Mouse (Mus musculus): Measurements from ENCODE around the gene Acly.
"Not testable (repeated sequence)": the region's sequence is repeated elsewhere in the genome, so short reads cannot be mapped to it uniquely, and the experiment has no call there.

Acly gene

DNA sequence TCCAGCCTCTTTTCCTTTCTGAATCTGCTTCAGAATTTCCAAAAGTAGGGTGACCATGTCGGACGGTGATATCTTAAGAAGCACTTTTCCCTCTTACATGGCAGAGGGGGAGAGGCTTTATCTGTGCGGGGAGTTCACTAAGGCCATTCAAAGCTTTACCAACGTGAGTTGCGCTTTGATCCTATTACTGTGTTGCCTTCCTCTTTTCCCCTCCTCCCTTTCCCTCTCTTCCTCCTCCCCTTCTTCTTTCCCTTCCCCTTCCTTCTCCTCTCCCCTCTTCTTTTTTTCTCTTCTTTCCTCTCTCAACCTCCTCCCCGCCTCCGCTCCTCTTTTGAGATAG is 17.9 kb upstream of the Acly start:
- no peak for DNase-seq (ENCODE audit: low spot score in 2 of 2)

DNA sequence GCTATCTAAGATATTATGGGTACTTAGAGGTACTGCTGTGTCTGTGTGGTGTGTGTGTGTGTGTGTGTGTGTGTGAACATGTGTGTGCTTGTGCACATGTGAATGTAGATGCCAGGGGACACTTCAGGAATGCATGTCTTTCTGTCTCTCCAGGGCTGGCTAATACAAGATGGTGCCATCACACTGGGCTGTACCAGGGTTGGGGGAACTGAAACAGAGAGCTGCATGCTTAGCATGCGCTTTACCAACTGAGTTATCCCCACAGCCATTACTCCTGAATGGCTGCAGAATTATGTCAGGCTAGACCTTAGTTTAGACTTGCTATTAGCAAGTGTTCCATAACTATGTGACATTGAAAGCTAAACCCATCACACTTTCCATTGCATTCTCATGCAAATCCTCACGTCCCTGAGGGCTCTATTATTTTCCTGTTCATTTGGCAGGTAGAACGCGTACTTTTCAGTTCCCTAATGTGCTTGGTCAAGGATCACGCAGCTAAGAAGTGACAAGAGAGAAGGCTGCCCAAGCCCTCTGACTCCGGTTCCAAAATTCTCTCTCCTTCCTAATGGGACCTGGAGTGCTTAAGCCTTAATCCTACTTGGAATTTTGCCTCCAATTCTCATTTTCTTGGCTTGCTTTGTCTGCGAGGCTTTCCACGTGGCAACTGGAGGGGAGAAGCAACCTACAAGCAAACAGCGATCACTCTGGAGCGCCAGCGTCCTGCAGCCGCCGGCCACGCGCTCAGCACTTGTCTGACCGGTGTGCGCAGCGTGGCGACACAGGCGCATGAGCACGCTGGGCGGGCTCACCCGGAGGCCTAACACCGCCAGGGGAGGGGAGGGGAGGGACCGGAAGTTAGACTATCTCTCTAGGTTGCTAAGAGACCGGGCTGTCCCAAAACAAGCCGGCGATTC is 17.3 kb upstream of the Acly start, which contains the start of gene Ttc25:
Ttc25 (plus strand) TSS at position 776 of the 914 bp plus-strand sequence.
- peak; percentile 86 to 91 for DNase-seq (ENCODE audit: low spot score in 2 of 2)

DNA sequence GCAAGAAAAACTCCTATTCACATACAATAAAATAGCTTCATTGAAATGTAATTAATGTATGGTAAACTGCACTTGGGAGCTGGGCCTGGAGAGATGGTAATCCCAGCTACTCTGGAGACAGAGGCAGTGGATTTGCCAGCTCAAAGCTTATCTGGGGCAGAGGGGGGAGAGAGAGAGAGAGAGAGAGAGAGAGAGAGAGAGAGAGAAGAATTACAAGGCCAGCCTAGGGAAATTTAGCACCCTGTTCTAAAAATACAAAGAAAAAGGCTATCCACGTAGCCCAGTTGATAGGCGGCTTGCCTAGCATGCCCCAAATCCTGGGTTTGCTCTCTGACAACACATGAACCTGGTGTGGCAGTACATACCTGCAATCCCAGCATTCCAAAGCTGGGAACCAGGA is 13.8 kb upstream of the Acly start:
- no peak for DNase-seq (ENCODE audit: low spot score in 2 of 2)

DNA sequence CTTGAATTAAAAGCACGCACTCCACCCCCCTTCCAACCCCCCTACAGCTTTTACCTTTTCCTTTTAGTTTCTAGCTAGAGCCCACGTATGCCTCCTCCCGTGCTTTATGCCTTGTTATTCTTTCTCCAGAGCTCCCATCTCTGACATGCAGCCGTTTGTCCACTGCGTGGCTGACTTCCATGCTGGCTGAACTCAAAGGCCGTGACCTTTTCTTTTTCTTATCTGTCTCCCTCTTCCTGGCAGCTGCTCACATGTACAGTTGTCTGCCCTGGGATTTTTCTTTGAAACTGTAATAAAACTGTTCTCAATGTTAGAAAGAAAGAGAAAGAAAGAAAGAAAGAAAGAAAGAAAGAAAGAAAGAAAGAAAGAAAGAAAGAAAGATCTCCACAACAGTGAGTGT is 13.2 kb upstream of the Acly start:
- no peak for DNase-seq (ENCODE audit: low spot score in 2 of 2)

DNA sequence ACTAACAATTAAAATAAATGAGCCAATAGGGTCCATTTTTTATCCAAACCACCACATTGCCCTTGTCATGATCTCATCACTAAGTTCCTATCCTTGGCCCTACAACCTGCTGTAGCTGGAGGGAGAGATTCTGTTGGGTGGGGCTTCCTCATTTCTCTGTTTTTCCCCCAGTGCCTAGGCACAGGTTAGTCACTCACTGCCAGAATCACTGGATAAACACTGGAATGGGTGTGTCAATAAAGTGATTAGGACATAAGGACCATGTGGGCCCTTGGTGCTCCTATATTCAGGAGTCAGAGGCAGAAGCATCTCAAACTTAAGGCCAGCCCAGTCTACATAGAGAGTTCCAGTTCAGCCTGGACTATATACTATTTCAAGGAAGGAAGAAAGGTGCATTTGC is 8.7 kb upstream of the Acly start:
- DNase-seq (ENCODE audit: low spot score in 2 of 2), result no peak

DNA sequence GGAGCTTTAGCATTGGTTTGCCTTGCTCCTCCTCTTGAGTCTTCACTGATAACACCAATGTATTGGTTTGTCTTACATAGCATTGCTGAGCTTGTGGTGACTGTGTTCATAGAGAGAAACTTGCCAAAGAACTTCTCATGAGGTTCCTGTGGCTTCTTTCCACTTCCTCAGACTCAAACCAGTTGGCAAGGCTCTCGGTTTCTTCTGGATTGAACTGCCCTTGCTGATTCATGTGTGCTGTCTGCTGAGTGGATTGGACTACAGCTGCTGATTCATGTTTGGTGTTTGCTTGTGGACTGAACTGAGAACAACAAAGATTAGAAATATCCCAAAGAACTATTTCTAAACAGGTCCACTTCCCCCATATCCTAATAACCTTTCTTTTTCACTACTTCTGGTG is 8.2 kb upstream of the Acly start:
- DNase-seq (ENCODE audit: low spot score in 2 of 2), result no peak

DNA sequence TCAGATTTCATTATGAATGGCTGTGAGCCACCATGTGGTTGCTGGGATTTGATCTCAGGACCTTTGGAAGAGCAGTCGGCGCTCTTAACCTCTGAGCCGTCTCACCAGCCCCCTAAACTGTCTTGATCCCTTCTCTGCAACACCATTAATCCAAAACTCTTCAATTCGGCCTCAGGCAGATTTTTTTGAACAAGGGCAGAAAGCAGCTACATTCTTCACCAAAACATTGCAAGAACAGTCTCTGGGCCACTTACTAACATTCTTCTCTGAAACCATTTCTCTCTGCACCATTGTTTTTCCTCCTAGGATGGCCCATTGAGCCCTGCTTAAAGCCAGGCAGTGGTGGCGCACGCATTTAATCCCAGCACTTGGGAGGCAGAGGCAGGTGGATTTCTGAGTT is 7.0 kb upstream of the Acly start:
- DNase-seq (ENCODE audit: low spot score in 2 of 2), result not testable (repeated sequence)

DNA sequence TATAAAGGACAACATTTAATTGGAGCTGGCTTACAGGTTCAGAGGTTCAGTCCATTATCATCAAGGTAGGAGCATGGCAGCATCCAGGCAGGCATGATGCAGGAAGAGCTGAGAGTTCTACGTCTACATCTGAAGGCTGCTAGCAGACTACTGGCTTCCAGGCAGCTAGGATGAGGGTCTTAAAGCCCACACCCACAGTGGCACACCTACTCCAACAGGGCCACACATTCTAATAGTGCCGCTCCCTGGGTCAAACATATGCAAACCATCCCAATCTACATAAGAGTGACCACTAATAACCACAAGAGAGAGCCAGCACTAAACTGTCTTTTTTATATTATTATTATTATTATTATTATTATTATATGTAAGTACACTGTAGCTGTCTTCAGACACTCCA is 6.6 kb upstream of the Acly start:
- not testable (repeated sequence) for DNase-seq (ENCODE audit: low spot score in 2 of 2)

DNA sequence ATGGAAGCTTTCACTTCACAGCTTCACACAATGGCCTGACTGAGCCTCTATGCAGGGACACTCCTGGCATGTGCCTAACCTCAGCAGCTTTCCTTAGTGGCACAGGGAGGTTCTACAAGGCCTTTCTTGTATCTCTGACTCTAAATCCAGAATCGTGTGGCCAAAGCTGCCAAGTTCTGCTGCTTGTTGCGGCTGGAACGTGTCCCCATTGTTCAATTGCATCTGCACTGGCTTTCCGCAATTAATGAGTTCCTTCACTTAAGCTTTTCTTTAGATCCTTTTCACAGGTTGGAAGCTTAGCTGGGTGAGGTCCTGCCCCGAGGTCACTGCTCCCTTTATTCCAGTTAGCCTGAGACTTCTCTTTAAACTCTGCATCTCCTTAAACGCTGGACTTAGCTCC is 6.1 kb upstream of the Acly start:
- no peak for DNase-seq (ENCODE audit: low spot score in 2 of 2)

DNA sequence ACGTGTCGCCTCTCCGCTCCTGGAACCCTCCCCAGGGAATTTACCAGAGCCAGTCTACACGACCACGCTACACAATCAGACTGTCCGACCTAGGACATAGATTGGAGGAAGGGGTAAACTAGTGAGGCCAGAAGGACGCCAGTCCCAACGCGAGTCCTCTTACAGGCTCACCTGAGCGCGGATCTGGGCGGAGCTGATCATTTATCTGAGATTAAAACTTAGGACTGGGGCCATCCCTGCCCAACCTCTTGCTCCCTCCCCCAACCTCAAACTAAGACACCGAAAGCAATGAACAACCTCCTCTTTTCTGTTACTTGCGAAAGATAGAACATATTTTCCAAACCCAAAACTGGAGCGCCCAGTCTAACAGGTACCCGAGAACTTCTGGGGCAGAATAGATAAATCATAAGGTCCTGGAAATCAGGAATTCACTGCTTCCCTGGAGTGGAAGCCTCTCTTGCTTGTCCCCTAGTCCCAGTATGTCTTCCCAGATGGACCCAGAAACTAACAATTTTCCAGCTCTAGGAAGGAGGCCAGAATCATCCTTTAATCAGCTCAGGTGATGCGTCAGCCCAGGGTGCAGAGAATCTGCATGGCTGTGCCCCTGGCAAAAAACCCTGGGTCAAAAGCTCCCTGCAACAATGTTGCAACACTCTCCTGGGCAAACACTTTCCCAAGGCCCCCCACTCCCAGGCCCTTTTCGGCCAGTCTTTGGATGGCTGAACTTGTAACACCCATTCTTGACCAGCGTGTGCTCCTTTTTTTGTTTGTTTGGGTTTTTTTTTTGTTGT is 770 bp upstream of the Acly start:
- no peak for DNase-seq (ENCODE audit: low spot score in 2 of 2)

DNA sequence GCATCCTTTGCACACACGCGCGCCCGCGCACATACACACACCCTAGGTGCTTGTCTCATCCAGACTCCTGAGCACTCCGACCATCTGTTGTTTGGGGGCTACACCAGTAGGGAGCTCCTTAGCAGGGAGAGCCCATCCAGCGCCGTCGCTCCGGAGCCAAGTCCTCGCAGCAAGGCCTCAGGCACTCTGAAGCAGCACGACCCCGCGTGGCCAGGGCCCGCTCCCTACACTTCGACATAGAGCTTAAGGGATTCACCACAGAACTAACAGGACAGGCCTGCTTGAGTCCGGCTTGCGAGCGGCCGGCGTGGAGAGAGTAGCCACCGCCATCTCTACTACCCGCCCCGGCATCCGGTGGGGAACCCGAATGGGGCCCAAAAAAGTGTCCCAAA is 738 bp downstream of the Acly start:
- DNase-seq (ENCODE audit: low spot score in 2 of 2), result peak; percentile 75 to 84

DNA sequence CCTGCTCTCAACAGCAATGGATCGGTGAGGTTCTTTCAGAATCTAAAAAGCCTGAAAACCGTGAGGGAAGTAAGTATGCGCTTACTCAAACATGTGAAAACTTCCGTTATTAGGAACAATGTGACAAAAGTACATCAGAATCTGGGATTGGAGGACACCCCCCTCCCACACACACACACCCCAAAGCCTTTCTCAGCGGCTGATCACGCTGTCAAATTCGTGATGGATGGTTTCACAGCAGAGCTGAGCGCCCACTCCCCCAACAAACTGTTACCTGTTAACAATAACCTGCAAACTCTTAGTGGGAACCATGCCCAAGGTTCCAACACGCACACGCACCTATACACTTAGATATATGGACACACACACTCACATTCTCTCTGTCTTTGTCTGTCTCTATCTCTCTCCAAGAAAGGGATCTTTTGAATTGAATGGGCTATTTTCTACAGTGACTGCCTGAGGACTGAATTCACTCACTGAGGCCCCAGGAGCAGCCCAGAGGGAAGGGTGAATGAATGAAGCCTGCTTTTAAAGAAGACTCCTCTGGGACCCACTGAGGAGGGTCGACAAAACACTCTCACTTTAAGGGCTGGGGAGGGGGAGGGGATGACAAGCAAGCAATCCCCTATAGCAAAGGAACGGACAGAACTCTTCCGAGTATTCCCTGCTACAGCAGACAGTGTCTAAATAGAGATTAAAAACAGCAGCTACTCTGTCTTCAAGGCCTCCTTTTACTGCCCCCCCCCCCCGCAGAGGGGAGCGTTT is 1.6 kb downstream of the Acly start:
- no peak for DNase-seq (ENCODE audit: low spot score in 2 of 2)

DNA sequence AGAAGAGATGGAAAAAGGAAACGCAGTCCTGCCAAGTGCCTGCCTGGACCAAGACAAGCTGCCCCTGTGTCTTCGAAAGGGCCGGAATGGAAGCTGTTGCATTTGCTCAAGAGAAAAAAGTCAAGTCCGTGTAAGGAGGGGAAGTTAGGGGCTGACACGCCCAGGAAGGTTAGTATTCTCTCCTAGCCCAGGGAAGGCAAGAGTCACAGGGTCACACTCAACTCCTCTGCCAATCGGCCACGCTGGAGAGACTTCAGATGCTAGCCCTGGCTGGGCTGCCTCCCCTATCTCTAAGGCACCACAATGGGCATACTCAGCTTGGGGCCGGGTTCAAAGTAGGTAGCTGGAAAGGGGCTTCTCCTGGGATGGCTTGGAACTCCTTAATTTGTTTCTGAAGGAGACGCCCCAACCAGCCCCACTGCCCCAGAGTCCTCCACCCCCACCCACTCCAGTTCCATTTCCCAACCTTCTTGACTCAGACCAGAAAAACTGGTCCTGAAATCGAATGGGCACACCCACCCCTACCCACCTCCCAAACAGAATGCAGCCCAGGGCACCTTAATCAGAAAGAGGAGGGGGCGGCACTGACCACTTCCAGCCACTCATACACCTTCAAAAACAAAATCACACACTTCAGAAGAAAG is 2.7 kb downstream of the Acly start:
- no peak for DNase-seq (ENCODE audit: low spot score in 2 of 2)

DNA sequence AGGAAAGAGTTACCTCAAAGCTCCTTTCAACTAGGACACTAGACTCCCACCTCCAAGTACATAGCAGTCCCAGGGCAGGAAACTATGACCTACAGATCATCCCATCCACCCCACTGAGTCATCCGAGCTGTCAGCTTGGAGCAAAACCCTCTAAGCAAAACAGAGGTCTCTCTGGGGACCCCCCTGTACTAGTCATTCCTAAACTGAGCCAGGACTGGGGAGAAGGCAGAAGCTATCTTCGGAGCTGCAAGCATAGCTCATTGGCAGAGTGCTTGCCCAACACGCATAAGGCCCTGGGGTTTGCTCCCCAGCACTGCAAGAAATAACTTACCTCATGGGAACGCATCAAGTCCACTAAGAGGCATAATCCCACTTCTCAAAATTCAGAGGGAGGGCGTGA is 3.4 kb downstream of the Acly start:
- no peak for DNase-seq (ENCODE audit: low spot score in 2 of 2)

DNA sequence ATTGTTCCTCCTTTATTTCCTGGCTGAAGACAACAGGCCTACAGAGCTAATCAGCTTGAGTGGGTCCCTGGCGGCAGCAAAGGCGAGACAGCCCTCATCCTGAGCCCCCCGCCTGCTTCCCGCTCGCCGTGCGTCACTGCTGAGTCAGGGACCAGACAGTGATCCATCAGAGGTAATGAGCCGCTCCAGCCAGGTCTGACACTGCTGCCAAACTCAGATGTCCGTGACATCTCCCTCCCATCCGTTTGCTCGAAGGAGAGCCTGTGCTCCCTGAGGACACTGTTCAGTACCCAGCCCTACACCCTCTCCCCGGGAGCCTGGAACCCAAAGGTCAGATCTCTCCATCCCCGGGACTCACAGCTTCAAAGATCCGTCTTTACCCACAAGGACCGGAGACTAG is 7.0 kb downstream of the Acly start:
- DNase-seq (ENCODE audit: low spot score in 2 of 2), result no peak

DNA sequence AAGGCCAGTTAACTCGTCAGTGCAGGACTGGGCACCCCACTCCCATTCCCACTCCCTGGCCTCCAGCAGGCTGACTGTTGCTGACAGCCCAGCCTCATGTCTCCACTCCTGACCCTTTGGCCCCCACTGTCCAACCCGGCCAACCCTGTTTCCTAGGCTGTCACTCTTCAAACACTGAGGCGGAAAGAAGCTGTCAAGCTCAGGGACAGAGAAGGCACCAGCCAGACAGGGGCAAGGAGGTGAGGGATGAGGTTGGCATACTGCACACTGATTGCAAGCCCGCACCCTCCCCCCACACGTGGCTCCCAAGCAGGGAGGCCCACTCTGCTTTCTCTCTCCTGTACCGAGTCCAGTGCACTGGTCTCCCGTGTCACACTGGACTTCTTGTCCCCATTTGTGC is 8.6 kb downstream of the Acly start:
- DNase-seq (ENCODE audit: low spot score in 2 of 2), result no peak

DNA sequence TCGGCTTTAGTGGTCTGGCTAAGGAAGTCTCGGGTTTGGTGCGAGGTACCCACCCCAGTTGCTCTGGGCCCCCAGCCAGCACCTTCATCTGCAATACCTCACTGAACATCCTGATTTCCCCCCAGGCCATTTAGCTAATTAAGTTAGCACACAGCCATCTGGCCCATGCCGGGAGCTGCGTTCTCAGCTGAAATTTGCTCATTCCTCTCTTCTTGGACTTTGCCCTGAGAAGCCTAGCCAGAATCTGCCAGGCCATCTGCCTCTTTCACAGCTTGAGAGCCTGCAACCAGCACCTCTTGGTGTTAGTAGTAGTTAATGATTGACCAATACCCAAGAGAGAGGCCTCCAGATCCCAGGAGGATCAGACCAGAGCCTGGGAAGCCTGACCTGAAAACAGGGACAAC is 9.6 kb downstream of the Acly start:
- no peak for DNase-seq (ENCODE audit: low spot score in 2 of 2)

DNA sequence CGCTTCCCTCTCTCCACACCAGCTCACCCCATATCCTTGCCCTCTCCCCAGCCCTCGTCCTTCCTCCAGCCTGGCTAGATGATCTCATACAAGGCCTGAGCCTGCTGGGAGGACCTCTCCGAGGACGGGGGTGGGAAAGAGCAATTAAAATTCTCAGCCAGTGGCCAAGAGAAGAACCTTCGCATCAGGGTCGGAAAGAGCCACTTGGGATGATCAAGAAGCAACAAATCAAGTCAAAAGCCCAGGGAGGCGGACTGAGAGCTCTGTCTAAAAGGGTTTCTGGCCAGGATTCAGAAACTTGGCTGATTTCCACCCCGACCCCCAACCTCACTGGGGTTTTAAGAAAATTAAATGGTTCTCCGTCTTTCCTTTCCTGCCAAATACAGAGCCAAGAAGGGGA is 11.5 kb downstream of the Acly start:
- no peak for DNase-seq (ENCODE audit: low spot score in 2 of 2)

DNA sequence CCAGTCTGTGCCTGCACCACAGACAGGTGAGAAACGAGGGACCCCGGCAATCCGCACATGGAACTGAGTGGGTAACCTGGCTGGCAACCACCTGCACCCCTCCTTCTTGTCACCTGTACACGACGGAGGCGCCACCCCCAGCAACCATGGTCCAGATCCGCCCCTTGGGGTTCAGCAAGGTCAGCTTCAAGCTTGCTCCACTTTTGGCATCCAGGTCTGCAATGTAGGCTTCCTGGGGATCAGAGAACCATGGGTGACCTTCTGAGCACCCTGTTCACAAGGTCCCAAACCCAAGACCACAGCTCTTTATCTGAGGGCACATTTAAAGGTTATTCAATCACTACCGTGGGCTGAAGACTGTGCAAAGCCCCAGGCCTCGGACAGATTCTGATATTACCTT is 12.0 kb downstream of the Acly start:
- no peak for DNase-seq (ENCODE audit: low spot score in 2 of 2)

DNA sequence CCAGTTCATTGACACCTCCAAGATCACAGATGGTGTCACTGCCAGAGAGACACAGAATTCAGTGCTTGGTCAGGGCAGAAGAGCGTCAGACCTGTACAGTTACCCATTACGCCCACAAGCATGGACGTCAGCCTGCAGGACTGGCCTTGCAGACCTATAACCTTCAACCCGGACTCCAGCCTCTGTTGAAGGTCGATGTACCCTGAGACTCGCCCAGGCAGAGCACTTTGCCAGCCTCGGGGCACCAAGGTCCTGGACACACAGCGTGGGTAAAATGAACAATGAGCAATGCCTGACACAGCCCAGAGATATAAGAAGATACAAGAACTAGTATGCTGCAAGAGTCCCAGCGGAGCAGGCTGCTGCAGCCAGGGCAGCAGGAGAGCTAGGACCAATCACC is 12.7 kb downstream of the Acly start:
- DNase-seq (ENCODE audit: low spot score in 2 of 2), result no peak

DNA sequence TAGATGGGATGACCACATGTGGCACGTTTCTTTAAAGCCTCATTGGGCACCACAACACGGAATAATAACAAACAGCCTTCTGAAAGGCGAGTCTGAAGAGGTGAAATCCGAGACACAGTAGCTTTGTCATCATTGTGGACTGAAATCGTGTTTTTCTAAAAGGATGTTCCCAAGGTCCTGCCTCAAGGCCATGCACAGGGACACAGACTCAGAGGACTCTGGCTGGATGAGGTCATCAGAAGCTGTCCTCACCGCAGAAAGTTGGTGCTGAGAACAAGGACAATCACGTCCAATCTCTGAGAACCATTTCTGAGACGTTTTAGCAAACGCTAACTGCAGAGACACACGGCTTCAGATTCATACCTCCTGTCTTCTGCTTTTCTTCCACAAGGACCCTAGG is 14.1 kb downstream of the Acly start:
- no peak for DNase-seq (ENCODE audit: low spot score in 2 of 2)

DNA sequence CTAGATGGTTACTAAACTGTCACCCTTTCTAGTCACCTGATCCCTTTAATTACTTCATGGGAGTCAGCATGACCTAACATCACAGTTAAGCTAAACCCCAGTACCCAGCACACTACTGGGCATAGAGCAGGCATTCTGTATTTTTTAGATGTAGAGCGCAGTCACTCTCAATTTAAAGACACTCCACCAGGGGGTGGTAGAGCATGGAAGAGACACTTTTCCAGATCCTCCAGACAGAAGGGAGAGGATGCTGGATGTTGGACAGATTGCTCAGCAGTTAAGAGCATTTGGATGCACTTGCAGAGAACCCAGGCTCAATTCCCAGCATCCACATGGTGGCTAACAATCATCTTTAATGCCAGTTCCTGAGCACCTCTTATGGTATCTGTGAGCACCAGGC is 15.4 kb downstream of the Acly start:
- peak in 1 of 2 experiments; percentile 61 for DNase-seq (ENCODE audit: low spot score in 2 of 2)

Measured in right cerebral cortex, postnatal 10 days (tissue).